Mouse (Mus musculus) heart, postnatal 0 days (tissue): ENCODE data around the gene Cep70. TPM values are rescaled to one million over a fixed set of nuclear protein-coding genes. Genes with fewer than 3 reads are reported as not detected.

Experiments
- ATAC-seq: fragments of 200-750 bp; cut with Nextera tagmentation; 2 replicates; pipeline ENCODE4 v1.8.0; 2017; ENCODE audit warnings: low read depth, moderate number of reproducible peaks, moderate library complexity; ENCODE audit not compliant: insufficient read depth
- DNase-seq: peaks from one replicate; pipeline ENCODE4 v3.0.0-alpha.2; 2016; ENCODE audit warnings: low spot score
- H3K27ac ChIP-seq: fragments of 300-500 bp; sonication (generic); 2 replicates; pipeline ENCODE4 v1.5.1; 2014; ENCODE audit warnings: low read depth, mild to moderate bottlenecking
- H3K27me3 ChIP-seq: fragments of 300-500 bp; sonication (generic); 2 replicates; pipeline ENCODE4 v1.6.1; 2014; ENCODE audit warnings: low read length, mixed read lengths; ENCODE audit not compliant: control insufficient read depth, insufficient read depth
- H3K36me3 ChIP-seq: fragments of 300-500 bp; sonication (generic); replicated peaks from 2 replicates; pipeline ENCODE4 v1.6.1; 2014; ENCODE audit warnings: low read length, mixed read lengths; ENCODE audit not compliant: control insufficient read depth, insufficient read depth
- H3K4me1 ChIP-seq: fragments of 300-500 bp; sonication (generic); 2 replicates; pipeline ENCODE4 v1.6.1; 2014; ENCODE audit warnings: antibody characterized with exemption; ENCODE audit not compliant: control insufficient read depth, insufficient read depth
- H3K4me2 ChIP-seq: fragments of 300-500 bp; sonication (generic); 2 replicates; pipeline ENCODE4 v1.6.1; 2014; ENCODE audit warnings: low read depth, mild to moderate bottlenecking, low read length, moderate library complexity
- H3K4me3 ChIP-seq: fragments of 300-500 bp; sonication (generic); 2 replicates; pipeline ENCODE4 v1.5.1; 2014; ENCODE audit warnings: low read depth, low read length
- H3K9ac ChIP-seq: fragments of 300-500 bp; sonication (generic); replicated peaks from 2 replicates; pipeline ENCODE4 v1.6.1; 2014; ENCODE audit warnings: low read depth, low read length, mixed read lengths
- H3K9me3 ChIP-seq: fragments of 300-500 bp; sonication (generic); replicated peaks from 2 replicates; pipeline ENCODE4 v1.6.1; 2016; ENCODE audit warnings: low read length; ENCODE audit not compliant: control insufficient read depth
- CTCF ChIP-seq: IDR thresholded peaks from 2 replicates; pipeline ENCODE4 v1.5.1; 2016; ENCODE audit warnings: antibody characterized with exemption, control low read depth, low read depth
- EP300 ChIP-seq: IDR thresholded peaks from 2 replicates; pipeline ENCODE4 v1.6.1; 2016; ENCODE audit warnings: antibody characterized with exemption, low read depth
- WGBS: fragments of 180-500 bp; shearing (Covaris S2); extraction: QIAGEN DNeasy Blood & Tissue Kit; methylation state at CpG from one replicate; pipeline ENCODE4 v1.1.7; 2014; 5-methylcytosine and 5-hydroxymethylcytosine counted together
- polyA plus RNA-seq: library from polyadenylated mRNA; unstranded; fragments of >200 nt; fragmentation: Nextera tagmentation; extraction: Ambion mirVana; gene quantifications from 2 replicates; pipeline ENCODE4 v1.2.1, GENCODE M21; 2015
- total RNA-seq: library from RNA; depleted of rRNA; stranded (reverse); fragments of >200 nt; gene quantifications from 2 replicates; pipeline ENCODE4 v1.2.3, GENCODE M21; 2014; ENCODE audit warnings: low replicate concordance

Cep70 gene
- total and polyA plus RNA-seq, 2 experiments from 2014 or later = 16.1 to 68.0 TPM

DNA sequence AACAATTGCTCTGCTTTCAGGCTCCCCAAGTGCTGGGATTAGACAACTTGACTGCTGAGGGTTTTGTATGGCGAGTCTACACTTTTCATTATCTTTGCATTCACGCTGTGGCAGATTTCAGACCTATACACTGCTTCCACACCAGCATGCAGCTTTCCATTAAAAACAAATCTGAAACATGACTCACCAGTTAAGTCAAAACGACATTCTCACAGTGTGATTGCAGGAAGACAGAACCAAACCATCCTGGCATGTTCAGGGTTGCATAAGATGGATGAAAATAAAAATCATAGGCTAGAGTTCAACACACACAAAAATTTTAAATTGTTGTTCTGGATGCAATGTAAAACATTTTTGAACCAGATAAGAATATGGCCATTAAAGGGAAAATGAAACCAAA is 18.6 kb upstream of the Cep70 start:
- H3K4me1 ChIP-seq = no peaks in the 10 kb centered on the region
- no peak overlapping the region for H3K27ac ChIP-seq
- H3K27me3 ChIP-seq = no peaks in the 10 kb centered on the region
- WGBS = 42% methylated on average over 3 of the region's 3 CpGs
- DNase-seq = no peak
- H3K4me3 ChIP-seq = no peak overlapping the region
- no peak overlapping the region for H3K4me2 ChIP-seq
- H3K9me3 ChIP-seq = no peaks in the 10 kb centered on the region
- H3K36me3 ChIP-seq = no peaks in the 10 kb centered on the region
- ATAC-seq = no peak
- TF ChIP-seq EP300 (no peak), CTCF (no peak)
- no peak overlapping the region for H3K9ac ChIP-seq

DNA sequence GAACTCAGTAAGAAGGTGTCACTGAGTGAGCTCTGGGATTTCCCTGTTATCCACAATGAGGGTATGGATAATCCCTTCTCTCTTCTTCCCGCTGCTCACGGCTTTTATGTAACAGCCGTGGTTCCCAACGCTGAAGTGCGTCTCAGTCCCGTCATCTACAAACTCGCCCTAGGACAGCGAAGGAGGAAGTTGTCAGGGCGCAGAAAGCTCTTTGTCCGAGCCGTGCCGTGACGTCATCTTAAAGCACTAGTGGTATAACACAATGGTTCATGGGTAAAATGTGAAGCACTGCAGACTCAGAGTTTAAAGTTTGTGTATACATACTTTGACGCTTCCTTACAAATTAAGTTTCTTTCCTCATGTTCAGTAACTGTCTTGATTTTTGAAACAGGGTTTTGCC is 13.7 kb upstream of the Cep70 start:
- H3K27ac ChIP-seq = no peak overlapping the region
- 83% methylated on average over 14 of the region's 14 CpGs for WGBS
- no peak overlapping the region for H3K4me2 ChIP-seq
- DNase-seq = no peak
- H3K9ac ChIP-seq = no peak overlapping the region
- no peaks in the 10 kb centered on the region for H3K9me3 ChIP-seq
- no peak overlapping the region for H3K4me3 ChIP-seq
- no peaks in the 10 kb centered on the region for H3K36me3 ChIP-seq
- no peak for TF ChIP-seq CTCF
- no peak for TF ChIP-seq EP300
- H3K4me1 ChIP-seq = no peaks in the 10 kb centered on the region
- H3K27me3 ChIP-seq = no peaks in the 10 kb centered on the region
- ATAC-seq = no peak

DNA sequence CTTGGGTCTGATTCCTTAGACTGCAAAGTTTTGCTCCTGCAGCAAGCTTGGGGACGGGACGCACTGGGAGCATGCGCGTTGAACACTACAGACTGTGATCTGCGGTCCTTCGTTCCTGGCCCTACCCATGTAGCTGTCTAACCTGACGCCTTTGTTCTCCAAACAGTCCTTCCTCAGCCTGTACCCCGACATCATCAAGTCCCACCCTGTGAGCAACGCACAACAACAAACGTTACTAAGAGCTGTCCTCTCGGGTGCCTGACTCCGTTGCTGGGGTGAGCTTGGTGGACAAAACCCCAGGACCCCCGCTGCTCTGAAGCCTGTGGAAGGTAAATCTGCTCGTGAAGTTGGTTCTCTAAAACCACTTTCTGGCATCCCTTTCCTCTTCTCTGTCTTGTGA is 6.0 kb upstream of the Cep70 start, which contains the start of gene Faiml:
Gene Faiml, minus strand, starts transcription at position 101 of the 400 bp plus-strand sequence.
- Histone ChIP-seq H3K9ac (no peak within 1 kb of the TSS), H3K36me3 (no peaks in the 10 kb centered on the region), H3K4me3 (no peak within 1 kb of the TSS), H3K4me2 (no peak within 1 kb of the TSS), H3K4me1 (no peaks in the 10 kb centered on the region), H3K27me3 (no peaks in the 10 kb centered on the region), H3K27ac (no peak within 1 kb of the TSS), H3K9me3 (no peaks in the 10 kb centered on the region)
- TF ChIP-seq CTCF (no peak), EP300 (no peak)
- WGBS = 84% methylated on average over 14 of the region's 14 CpGs
- DNase-seq = no peak
- ATAC-seq = no peak

DNA sequence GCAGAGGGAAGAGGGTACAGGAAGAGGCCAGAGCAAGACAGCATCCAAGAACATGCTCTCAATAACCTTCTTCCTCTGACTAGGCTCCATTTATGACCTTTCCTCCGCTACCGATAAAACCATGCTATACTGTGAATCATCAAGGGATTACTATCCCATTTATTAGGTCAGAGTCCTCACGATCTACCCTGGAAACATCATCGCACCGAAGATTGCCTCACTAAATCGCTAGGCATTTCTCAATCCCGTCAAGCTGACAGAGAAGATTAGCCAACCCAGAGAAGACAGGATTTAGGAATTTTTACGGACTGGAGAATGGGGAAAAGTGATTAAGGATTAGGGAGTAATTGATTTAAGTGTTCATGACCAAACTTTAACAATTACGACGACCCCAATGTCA is 4.9 kb upstream of the Cep70 start:
- no peak overlapping the region for H3K4me3 ChIP-seq
- no peak for TF ChIP-seq CTCF
- TF ChIP-seq EP300 = no peak
- H3K9ac ChIP-seq = no peak overlapping the region
- no peak for DNase-seq
- no peaks in the 10 kb centered on the region for H3K27me3 ChIP-seq
- no peak overlapping the region for H3K4me2 ChIP-seq
- H3K27ac ChIP-seq = no peak overlapping the region
- no peaks in the 10 kb centered on the region; the same call in 1 of the 2 replicates for H3K4me1 ChIP-seq
- 84% methylated on average over 10 of the region's 10 CpGs for WGBS
- no peaks in the 10 kb centered on the region for H3K36me3 ChIP-seq
- ATAC-seq = no peak
- no peaks in the 10 kb centered on the region for H3K9me3 ChIP-seq

GRCm38 (mm10) chr9:99239256-99239655 is 3.9 kb upstream of the Cep70 start:
- Histone ChIP-seq H3K4me2 (no peak overlapping the region), H3K27ac (no peak overlapping the region), H3K9me3 (no peaks in the 10 kb centered on the region), H3K36me3 (no peaks in the 10 kb centered on the region), H3K4me3 (no peak overlapping the region), H3K27me3 (no peaks in the 10 kb centered on the region), H3K9ac (no peak overlapping the region), H3K4me1 (no peaks in the 10 kb centered on the region; the same call in 1 of the 2 replicates)
- ATAC-seq = no peak
- DNase-seq = no peak
- TF ChIP-seq CTCF (no peak), EP300 (no peak)
- WGBS = 43% methylated on average over 1 of the region's 1 CpGs

DNA sequence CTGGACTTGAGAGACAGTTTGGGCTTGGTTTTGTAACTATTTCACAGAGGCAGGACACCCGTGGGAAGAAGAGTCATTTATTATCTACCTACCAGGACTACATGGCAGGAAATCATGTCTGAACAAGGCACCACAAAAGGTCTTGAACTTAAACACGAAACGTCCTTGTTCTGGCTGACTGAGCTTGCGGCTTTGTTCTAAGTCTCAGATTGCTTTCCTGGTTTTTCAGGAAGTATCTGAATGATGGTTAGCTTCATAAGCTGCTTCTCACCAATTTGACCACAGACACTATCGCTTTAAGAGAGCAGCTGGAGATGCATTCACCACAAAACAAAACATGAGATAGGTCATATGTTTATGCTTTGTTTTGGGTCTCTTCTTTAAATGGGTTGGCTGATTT is 2.6 kb upstream of the Cep70 start:
- Histone ChIP-seq H3K9me3 (no peaks in the 10 kb centered on the region), H3K9ac (no peak overlapping the region), H3K4me1 (no peaks in the 10 kb centered on the region; the same call in 1 of the 2 replicates), H3K27ac (no peak overlapping the region), H3K36me3 (no peaks in the 10 kb centered on the region), H3K27me3 (no peaks in the 10 kb centered on the region), H3K4me3 (no peak overlapping the region), H3K4me2 (no peak overlapping the region)
- TF ChIP-seq EP300 = no peak
- no peak for TF ChIP-seq CTCF
- ATAC-seq (no peak), DNase-seq (no peak)
- 68% methylated on average over 5 of the region's 5 CpGs for whole genome bisulfite sequencing
